Mouse (Mus musculus) bone marrow macrophage, adult 2 months (primary cell): ENCODE measurements around the gene Atp1a3. TPM values are rescaled to one million over a fixed set of nuclear protein-coding genes. Genes with fewer than 3 reads are reported as not detected.

Experiments
- H3K27ac ChIP-seq: 2 replicates; pipeline ENCODE4 v1.5.1; 2012; ENCODE audit warnings: low read depth, low read length; ENCODE audit not compliant: insufficient read depth
- H3K4me1 ChIP-seq: 2 replicates; pipeline ENCODE4 v1.6.1; 2012; ENCODE audit warnings: low read length; ENCODE audit not compliant: control insufficient read depth, insufficient read depth
- H3K4me3 ChIP-seq: 2 replicates; pipeline ENCODE4 v1.5.1; 2012; ENCODE audit warnings: mild to moderate bottlenecking, low read length, moderate library complexity; ENCODE audit not compliant: insufficient read depth
- CTCF ChIP-seq: IDR thresholded peaks from 2 replicates; pipeline ENCODE4 v1.5.1; 2012; ENCODE audit warnings: low read depth, mild to moderate bottlenecking, low read length, moderate library complexity
- POLR2A ChIP-seq: IDR thresholded peaks from 2 replicates; pipeline ENCODE4 v1.6.1; 2012; ENCODE audit warnings: mild to moderate bottlenecking, low read depth, low read length, borderline replicate concordance
- polyA plus RNA-seq: library from polyadenylated mRNA; stranded (reverse); fragments of >200 nt; gene quantifications from 2 replicates; pipeline ENCODE4 v1.2.4, GENCODE M21; 2012; ENCODE audit not compliant: missing spikeins, insufficient read depth, insufficient read length

Atp1a3 gene
- polyA plus RNA-seq, 1 experiment = 85.8 TPM

DNA sequence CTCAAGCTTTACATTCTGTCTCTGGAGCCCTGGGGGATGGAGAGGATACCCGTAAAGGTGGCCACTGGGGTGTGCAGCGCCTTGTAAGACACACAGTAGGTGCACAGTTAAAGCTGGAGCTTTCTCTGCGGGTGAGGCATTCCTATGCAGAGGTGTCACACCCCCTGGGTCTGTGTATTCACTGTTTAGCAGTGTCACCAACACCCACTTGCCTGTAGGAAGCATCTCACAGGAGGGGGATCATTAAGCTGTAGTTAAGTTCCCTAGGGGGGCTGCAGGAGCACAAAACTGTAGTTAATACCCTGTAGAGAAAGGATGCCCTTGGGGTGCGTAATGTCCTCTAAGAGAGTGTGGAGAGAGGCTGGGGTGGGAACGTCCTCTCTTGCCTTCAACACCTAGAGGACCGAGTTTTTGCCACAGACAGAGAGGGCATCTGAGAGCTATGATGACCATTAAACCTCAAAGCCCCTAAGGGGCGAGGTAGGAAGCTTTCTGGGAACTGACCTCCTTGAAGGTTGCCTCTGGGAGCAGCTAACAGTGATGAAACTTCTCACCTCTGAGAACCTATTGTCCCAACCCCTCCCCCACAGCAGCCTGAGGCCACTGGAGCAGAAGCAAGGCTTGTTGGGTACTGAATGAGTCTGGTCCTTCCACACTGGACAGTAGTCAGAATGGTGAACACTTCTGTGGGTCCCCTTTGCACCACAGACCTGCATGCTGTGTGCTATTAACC is 58.3 kb downstream of the Atp1a3 start:
- Histone ChIP-seq H3K4me1 (no peaks in the 10 kb centered on the region), H3K27ac (no peak overlapping the region), H3K4me3 (no peak overlapping the region)
- no peak for TF ChIP-seq POLR2A
- no peak for TF ChIP-seq CTCF

DNA sequence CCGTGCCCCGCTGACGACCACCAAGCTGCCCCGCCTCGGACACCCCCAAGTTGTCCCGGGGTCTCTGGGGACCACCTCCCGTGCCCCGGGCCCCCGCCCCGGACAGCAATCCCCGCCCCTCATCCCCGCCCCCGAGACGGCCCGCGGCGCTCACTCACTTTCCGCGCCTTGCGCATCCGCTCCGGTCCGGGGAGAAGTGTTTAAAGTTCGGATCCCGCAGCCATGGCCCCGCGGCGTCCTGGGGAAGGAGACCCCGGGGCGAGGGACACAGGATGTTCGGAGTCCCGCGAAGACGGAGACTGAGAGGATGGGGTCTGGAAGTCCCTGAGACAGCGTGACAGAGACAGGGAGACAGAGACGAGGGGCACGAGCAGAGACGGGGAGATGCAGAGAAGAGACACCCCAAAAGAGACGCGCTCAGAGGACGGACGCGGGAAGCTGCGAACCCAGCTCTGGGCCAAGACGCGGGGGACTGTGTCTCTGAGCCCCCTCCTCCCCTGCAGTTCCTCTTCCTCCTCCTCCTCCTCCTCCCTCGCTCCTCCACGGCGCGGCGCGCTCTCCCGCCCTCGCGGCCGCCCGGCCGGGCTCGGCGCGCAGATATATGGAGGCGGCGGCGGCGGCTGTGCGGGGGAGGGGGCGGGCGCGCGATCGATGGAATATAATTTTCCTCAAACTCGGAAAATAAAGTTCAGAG is 61.4 kb downstream of the Atp1a3 start, which contains the start of gene Gm4881:
Gene Gm4881, minus strand, starts transcription at position 238 of the 694 bp plus-strand sequence.
- H3K4me1 ChIP-seq = no peaks in the 10 kb centered on the region
- H3K27ac ChIP-seq = no peak within 1 kb of the TSS
- TF ChIP-seq POLR2A (no peak), CTCF (no peak)
- H3K4me3 ChIP-seq = no peak within 1 kb of the TSS

DNA sequence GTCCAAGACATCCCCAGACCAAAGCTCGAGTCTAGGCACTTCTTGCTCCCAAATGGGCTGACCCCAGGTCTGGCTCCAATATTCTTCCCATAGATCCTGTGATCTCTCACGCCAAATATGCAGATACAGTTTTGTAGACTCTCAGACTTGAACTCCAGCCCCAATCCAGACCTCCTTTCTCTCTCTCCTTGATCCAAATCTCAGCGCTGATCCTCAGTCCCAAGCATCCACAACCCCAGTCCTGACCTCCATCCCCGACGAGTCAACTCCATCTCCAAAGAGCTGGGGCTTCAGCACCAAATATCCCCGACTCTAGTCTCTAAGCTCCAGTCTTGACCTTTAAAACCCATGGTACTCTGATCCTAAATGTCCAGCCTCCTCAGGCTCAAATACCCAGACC is 62.1 kb downstream of the Atp1a3 start:
- H3K27ac ChIP-seq = no peak overlapping the region
- no peak overlapping the region for H3K4me3 ChIP-seq
- no peaks in the 10 kb centered on the region for H3K4me1 ChIP-seq
- no peak for TF ChIP-seq CTCF
- no peak for TF ChIP-seq POLR2A

DNA sequence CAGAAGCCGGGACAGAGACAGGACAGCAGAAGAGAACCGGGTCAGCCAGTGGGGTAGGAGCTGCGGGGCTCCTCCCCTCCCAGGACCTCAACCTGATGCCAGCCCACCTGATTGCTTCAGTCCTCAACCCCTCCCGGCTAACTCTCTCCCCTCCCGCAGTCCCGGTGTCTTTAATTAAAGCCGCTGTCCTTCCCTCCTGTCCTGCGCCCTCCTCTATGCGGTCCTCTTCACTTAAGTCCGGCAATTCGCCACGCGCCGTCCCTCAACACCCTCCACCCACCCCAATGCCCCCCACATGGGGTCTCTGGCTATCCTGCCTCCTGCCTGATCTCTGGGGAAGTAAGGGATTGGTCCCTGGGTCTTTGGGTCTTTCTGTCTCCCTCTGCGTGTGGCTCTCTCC is 74.1 kb downstream of the Atp1a3 start:
- H3K4me3 ChIP-seq = no peak overlapping the region
- no peak for TF ChIP-seq POLR2A
- no peak for TF ChIP-seq CTCF
- H3K27ac ChIP-seq = no peak overlapping the region
- no peaks in the 10 kb centered on the region for H3K4me1 ChIP-seq

DNA sequence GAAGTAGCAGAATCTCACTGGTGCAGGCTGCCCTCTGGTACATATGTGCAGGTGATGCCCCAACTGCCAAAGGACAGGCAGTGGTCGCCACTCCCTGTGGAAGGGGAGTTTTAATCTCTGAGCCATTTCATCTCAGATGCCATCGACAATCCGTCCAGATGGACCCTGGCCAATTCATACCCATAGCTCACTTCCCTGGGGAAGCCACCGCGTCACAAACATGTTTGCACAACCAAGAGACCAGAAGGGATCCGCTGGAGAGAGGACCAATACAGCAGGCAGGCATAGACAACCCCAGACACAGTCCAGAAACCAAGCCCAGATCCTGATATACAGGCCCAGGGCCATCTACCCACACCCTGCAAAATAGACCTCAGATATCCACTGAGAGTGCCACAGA is 75.3 kb downstream of the Atp1a3 start:
- Histone ChIP-seq H3K4me1 (no peaks in the 10 kb centered on the region), H3K27ac (no peak overlapping the region), H3K4me3 (no peak overlapping the region)
- TF ChIP-seq CTCF (no peak), POLR2A (no peak)

Other genes starting within 250 kb of the Atp1a3 start
- 0.47 and 0.74 TPM in 2 replicates for gene Cd177, start 245.6 kb downstream of the Atp1a3 start, polyA plus RNA-seq
- 1.7 TPM in 1 of 2 replicates, not detected in the other for gene Ceacam10, start 228.8 kb downstream of the Atp1a3 start, polyA plus RNA-seq
- 2.4 TPM in 1 of 2 replicates, not detected in the other for gene Gm9844, start 143.7 kb downstream of the Atp1a3 start, polyA plus RNA-seq
- not detected in 2 replicates for gene Lypd4, start 136.0 kb downstream of the Atp1a3 start, polyA plus RNA-seq
- not detected in 2 replicates for gene Dmrtc2, start 135.9 kb downstream of the Atp1a3 start, polyA plus RNA-seq
- gene Rps19, start 121.6 kb downstream of the Atp1a3 start, polyA plus RNA-seq = 1,580 and 1,635 TPM in 2 replicates
- not detected in 2 replicates for gene Cd79a, start 108.6 kb downstream of the Atp1a3 start, polyA plus RNA-seq
- gene Arhgef1, start 103.0 kb downstream of the Atp1a3 start, polyA plus RNA-seq = 197 and 204 TPM in 2 replicates
- not detected in 2 replicates for gene Gm4881, start 61.5 kb downstream of the Atp1a3 start, polyA plus RNA-seq
- 205 and 226 TPM in 2 replicates for gene Rabac1, start 33.2 kb downstream of the Atp1a3 start, polyA plus RNA-seq
- gene Grik5, start 66.4 kb upstream of the Atp1a3 start, polyA plus RNA-seq = 1.5 and 2.1 TPM in 2 replicates
- gene Zfp574, start 66.6 kb upstream of the Atp1a3 start, polyA plus RNA-seq = 9.6 and 9.7 TPM in 2 replicates
- gene Pou2f2, start 173.8 kb upstream of the Atp1a3 start, polyA plus RNA-seq = 105 and 121 TPM in 2 replicates
- gene Dedd2, start 214.7 kb upstream of the Atp1a3 start, polyA plus RNA-seq = 12.6 and 12.7 TPM in 2 replicates
- 5.0 and 6.4 TPM in 2 replicates for gene Zfp526, start 215.5 kb upstream of the Atp1a3 start, polyA plus RNA-seq
- gene Gsk3a, start 231.9 kb upstream of the Atp1a3 start, polyA plus RNA-seq = 78.6 and 87.1 TPM in 2 replicates
- gene Erf, start 244.8 kb upstream of the Atp1a3 start, polyA plus RNA-seq = 22.7 and 27.8 TPM in 2 replicates